Mouse (Mus musculus): ENCODE data around the gene Fbxl4.
"Not testable (repeated sequence)": the region's sequence is repeated elsewhere in the genome, so short reads cannot be mapped to it uniquely, and the experiment has no call there.

Gene Fbxl4

DNA sequence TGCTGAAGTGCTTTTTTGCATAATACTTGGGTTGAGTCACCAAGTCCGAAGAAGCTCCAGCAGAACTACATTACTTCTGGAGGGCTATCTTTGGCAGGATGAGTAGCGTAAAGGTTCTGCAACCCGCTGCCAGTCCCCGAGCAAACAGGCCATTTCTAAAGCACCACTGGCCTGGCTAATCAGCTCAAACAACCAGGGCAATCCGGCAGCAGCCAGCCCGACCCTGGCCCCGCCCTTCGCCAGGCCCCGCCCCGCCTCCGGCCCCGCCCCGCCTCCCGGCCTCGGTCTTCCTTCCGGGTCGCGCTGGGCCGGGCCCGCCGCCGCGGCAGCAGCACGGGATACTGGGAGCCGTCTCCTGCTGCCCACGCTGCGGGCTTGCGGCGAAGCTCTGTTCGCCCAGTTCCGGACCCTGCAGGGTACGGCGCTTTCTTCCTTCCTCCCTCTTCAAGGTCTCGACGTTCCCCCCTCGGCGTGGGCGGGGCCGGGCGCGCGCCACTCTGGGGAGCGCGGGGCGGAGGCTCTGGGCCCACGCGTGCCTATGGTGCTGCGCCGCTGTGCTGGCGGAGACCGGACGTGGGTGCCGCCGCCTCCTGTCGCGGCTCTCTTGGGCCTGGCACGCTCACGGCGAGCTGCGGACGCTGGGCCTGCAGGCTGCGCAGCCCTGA lies at the start of gene Fbxl4:
TSS of gene Fbxl4 (plus strand) at position 278 of the 665 bp plus-strand sequence.
- peak; percentile 83 for DNase-seq

DNA sequence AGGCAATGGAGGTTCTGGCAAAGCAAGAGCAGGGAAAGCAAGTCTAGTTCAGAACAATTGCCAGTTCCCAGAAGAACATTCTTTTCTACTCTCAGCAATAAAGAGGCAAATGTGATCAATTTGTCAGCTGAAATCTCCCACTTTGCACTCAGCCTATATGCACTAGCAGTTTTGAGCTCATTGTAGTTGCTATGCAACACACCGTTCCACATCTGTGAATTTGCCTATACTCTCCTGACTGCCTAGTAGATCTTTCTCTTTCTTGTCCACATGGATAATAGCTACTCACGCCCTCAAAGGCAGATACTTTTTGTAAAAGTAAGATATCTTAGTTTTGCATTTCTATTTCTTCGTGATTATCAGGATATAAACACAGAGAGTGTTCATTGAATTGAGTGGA lies 42.8 kb upstream of the Fbxl4 start:
- no peak for DNase-seq

DNA sequence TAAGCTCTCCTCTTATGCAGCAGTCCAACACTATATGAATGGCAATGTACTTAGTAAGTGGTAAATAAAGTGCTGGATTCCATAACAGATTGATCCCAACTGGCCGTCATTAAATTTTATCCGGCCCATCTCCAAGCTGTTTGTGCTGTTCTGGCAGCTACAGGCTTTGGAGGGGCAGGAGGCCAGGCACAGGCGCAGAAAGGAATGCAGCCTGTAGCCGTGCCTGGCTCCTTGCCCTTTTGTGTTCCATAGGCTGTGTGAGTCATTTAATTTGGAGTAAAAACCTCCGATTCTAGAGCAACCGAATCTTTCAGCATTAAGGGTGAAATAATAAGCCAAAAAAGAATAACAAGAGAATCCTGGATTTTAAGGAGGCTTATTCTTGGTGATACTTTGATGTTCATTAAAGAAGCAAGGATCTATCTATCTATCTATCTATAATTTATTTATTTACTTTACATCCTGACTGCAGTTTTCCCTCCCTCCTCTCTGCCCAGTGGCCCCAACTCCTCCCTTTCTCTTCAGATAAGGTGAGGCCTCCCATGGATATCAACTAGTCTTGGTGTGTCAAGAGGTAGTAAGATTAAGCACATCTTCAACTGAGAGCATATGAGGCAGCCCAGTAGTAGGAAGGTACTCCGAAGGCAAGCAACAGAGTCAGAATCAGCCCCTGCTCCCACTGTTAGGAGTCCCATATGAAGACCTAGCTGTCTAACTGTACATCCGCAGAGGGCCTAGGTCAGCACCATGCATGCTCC lies 14.3 kb upstream of the Fbxl4 start:
- no peak for DNase-seq

DNA sequence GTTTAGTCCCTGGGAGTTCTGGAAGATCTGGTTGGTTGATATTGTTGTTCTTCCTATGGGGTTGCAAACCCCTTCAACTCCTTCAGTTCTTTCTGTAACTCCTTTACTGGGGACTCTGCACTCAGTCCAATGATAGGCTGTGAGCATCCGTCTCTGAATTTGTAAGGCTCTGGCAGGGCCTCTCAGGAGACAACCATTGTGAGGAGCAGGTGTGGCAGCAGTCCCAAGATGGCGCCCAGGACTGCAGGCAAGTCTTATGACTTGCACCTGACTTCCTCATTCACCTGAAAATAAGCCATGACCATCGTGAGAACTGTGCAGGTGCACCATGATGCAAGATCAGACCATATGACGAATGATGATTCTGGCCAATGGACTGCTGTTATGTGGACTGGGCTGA lies 8.3 kb upstream of the Fbxl4 start:
- DNase-seq = not testable (repeated sequence)

DNA sequence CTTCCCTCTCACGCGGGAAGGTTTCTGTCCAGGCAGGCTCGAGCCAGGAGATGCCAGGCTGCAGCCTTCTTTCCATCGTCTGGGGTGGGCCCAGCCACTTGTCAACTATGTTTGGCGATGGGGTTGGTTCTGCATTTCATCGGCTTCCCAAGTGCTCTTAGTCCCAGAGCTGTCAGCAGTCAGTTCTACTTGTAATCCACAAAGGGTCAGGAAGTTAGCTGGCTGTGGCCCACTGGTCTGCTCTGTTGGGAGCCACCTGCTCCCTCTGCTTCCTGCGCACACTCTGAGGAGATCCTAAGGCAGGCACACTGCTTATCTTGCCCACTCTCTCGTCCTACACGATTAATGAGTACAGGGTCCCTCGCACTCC lies 573 bp downstream of the Fbxl4 start:
- DNase-seq = no peak

DNA sequence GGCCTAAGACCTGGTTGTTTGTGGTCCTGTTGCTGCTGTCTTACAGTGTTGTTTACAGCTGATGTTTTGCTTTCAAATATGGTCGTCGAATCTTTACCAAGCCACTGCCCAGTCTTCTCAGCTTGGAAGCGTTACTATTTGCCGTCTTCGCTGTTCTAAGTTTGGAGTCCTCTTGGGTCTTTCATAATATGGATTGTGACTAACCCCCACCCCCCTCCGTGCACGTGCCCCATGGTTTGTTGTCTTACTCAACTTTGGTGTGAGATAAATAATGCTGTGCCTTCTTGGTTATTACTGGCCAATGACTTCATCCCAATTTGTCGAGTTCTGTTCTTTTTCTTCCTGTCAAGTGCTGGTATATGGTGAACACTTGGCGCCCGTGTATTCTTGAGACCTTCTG lies 1.1 kb downstream of the Fbxl4 start:
- no peak for DNase-seq

DNA sequence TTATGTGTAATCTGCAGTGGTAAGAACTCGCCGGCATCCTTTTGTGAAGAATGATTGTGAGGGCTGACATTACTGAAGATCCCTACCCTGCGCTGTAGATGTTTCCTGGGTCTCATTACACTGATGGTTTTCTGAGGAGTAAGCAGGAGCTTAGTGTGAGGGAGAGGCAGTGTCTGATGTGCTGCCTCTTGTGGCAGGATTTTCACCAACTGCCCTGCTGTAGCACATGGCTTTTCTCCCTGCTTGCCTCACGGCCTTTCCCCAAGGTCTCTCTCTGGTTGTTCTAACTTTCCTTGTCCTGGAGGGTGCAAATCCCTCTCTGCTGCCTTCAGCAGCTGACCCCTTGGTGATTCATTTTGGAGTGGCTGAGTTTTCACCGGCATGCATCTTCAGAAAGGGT lies 10.0 kb downstream of the Fbxl4 start:
- no peak for DNase-seq

DNA sequence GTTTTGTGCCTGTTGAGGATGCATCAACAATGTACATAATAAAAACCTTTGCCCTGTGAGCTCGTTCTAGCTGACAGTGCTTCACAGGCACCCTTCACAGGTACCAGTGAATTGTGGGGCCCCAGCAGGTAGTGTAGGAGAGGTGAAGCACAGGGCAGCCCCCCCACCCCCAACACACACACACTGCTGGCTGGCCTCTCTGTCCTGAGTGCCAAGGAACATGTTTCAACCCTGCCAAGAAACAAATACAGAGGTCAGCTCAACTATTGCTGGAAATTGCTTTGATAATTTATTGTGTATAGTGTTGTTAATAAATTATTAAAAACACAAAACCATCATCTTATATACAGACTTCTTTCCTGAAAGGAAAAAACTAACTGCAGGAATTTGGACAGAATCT lies 21.2 kb downstream of the Fbxl4 start:
- DNase-seq = no peak

DNA sequence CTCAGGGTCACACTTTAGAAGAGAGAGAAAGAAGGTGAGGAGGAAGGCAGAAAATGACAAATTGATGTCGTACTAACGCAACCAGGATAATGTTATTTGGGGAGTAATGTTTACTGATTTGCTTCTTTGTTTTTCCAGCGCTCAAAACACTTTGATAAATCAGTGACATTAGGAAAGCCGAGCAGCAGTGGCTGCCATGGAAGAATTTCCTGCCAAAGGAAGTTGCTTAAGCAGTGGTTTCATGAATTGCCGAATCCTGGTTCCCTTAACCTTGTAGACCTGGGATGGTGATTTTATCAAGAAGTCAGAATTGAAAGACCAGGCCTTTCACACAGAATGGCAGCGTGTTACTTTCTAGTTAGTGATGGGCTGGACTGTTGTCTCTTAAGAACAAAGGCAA lies 23.3 kb downstream of the Fbxl4 start:
- no peak for DNase-seq

DNA sequence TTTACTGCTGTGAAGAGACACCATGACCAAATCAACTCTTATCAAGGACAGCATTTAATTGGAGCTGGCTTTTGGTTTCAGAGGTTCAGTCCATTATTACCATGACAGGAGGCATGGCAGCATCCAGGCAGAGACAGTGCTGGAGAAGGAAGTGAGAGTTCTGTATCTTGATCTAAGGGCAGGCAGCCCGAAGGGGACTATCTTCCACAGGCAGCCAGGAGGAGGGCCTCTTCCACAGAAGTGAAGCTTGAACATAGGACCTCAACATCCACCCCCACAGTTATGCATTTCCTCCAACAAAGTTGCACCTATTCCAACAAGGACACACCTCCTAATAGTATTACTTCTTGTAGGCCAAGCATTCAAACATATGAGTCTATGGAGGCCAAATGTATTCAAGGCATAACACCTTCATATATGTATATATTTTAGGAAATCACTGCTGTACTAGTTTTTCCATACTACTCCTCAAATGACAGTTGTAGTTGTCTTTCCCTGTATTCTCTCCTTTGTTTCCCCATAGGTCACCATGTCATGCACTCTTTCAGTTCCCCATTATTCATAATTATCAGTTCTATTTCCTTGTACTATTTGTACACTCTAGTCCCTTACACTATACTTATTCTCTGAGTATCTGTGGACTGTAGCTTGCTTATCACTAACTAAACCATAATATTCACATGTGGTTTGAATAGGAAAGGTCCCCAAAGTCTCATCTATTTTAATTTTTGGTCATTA lies 26.4 kb downstream of the Fbxl4 start:
- no peak for DNase-seq

DNA sequence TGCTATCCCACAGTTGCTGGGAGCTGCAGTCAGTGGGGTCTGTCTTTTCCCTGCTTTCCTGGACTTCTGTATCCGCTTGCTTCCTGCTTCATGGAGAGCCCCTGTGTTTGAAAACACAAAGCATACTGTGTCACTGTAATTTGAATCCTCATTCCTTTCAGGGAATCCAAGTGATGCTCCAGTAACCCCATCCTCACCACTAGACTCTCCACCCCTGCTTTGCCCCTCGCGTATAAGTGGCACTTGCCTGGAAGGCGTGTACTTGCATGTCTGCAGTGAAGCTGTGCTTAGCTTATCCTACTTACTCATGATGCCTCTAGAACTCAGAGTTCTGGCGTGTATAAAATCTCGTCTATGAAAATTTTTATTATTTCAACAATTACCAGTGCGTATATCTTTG lies 32.7 kb downstream of the Fbxl4 start:
- DNase-seq = no peak

DNA sequence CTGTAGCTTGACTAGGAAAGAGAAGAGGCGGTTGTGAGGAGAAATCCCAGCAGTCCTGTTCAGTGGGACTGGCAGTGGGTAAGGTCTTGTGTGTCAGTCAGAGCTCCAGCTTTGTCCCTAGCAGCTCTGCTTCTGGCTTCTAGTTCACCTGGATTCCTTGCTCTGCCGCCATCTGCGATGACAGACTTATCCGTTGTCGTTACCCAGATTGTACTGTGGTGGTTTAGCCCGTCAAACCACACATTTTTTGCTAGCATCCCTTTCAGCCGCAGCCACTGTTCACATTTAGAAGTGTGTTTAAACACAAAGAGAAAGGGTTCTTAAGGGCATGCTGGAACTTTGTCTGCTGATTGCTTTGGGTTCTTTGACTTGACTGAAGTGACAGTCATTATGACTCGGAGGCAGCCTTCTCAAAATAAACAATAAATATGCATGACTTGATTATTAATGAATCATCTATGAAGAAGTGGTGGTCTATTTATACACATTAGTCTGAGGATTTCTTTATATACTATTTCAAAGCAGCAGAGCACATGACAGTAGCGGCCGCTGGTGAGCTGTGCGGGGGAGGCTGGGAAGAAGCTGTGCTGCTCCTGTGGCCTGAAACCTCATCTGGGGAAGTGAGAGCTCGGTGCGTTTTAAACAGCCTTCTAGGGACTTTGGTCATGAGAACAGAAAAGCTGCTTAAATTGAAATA lies 35.6 kb downstream of the Fbxl4 start:
- no peak for DNase-seq

DNA sequence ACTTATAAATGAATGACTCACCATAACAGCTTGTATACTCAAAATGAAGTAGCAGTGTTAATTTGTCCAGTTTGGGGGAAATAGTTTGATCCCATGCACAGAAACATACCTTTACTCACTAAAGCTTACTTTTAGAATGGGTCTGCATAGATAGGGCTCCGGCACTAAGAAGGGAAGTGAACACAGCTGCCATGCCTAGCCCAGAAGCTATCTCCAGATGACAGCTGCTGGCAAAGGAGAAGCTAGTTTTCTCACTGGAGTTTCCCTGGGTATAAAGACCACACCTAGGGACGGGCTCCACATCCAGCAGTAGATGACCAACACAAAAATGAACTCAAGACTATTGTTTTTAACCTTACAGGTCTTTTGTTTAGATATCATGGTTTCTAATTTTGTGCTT lies 38.1 kb downstream of the Fbxl4 start:
- no peak for DNase-seq

DNA sequence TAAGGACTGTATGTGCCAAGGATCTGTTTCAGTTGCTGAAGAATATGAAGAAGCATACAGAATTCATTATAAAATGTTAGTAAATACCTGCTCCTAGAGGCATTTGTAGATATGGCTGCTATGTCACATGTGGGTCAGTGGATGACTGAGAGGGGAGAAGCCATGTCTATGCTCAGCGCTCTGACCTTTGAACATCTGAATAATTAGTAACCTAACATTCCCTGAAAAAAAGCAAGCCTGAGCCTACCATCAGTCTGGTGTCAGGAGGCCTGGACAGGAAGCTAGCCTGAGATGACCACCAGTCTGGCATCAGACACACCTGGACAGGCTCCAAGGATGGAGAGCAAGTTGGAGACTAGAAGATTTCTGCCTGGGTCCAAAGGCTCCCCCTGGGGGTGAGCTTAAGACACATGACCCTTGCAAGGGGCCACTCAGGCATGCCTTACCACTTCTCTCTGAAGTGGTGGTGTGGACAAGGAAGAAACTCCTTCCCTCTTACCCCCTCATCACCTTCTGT lies 39.2 kb downstream of the Fbxl4 start:
- DNase-seq = peak; percentile 79

DNA sequence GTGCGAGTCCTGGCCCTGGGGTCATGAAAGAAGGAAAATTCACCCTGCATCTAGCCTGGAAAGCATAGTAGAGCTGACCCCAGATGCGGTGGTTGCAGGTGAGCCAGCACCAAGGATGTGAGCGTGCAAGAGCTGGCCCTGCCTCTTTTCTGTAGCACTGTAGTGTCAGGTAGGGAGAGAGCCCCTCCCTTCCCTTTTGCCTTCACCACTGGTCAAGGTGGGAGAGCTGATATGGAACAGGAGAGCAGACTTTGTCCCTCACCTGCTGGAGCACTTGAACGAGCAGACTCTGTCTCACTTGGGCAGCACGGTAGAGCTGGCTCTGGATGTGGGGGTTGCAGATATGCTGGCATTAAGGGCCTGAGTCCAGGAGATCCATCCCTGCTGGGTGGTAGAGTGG lies 39.7 kb downstream of the Fbxl4 start:
- no peak for DNase-seq

DNA sequence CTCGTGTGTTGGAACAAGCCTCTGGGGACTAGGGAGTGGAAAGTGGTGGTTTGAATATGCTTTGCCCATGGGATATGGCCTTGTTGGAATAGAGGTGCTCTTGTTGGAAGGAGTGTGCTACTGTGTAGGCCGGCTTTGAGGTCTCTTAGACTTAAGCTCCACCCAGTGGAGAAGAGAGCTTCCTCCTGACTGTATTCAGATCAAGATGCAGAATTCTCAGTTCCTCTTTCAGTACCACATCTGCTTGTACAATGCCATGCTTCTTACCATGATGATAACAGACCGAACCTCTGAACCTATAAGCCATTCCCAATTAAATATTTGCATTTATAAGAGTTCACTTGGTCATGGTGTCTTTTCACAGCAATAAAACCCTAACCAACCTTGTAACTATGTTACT lies 44.7 kb downstream of the Fbxl4 start:
- no peak for DNase-seq

DNA sequence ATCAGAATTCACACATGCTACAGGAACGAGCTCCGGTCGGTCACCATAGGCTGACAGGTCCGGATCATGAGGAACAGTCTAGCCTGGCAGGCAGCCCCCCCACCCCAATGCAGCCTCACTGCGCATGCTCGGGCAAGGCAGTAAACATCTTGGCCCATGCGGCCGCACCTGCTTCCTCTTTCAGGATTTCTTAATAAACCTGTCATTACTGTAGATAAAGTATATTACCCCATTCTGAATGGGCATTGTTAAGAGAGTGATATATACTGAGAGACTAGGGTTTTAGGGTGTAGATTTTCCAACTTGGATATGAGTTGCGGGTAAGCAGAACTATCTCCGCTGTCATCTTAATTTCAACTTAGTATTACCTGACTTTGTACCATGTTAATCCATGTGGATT lies 45.6 kb downstream of the Fbxl4 start:
- DNase-seq = no peak

DNA sequence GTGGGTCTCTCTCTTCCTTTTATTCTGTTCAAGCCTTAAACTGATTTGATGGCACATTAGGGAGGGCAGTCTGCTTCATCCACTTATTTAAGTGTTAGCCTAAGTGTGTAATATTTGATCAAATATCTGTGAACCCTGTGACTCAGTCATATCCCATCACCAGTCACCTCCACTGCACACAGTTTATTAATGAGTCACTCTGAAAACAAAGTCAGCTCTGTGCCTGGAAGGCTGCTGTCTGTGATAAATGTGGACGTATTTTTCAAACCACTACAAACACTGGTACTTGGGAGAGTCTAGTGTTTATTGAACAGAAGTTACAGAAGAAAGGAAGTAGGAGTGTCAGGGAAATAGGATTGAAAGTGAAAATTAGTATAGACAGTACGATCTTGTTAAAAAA lies 63.3 kb downstream of the Fbxl4 start:
- no peak for DNase-seq

DNA sequence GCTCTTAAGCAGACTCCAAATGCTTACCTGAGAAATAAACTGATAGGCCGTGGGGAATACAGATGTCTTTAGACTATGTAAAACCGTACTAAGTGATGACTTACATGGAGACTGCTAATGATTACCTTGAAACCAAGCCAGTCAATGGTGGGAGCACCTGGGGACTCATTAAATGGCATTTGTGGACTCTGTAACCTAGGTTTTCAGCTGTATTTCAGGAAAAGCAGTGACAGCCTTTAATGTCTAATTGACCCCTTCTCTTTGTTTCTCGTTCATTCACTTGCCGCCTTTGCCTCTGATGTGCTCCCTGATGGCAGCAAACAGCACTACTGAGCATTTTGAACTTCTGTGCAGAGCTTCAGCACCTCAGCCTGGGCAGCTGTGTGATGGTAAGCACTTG lies 65.1 kb downstream of the Fbxl4 start:
- DNase-seq = no peak

DNA sequence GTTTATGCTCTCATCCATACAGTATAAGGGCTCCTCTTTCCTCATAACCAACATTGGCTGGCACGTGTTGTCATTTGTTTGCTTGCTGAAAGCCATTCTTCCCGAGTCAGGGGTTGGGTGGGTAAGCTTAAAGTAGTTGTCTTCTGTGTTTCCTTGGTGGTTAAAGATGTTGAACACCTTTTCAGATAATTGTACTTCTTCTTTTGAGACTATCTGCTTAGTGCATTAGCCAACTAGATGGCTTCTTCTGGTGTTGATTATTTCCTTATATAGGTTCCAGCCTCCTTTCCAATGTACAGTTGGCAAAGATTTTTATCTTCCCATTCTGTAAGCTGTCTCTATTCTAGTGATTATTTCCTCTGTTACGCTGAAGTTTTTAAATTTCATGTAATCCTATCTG lies 70.8 kb downstream of the Fbxl4 start:
- DNase-seq = no peak

DNA sequence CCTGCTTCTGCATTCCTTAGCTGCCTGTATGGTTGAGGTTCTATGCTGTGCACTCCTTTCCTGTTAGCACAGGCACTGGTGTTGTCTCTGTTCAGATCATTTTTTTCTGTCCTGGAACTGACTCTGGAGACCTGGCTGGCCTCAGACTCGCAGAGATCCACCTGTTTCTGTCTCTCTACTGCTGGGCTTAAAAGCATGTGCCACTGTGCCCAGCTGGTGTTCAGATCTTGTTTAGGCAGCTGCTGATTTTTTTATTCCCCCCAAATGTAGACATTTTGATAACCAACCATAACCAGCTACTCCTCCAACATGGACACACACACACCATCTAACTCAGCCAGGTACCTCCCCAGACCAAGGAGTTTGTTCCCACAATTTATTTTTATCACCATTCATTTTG lies 112.2 kb downstream of the Fbxl4 start:
- DNase-seq = no peak

DNA sequence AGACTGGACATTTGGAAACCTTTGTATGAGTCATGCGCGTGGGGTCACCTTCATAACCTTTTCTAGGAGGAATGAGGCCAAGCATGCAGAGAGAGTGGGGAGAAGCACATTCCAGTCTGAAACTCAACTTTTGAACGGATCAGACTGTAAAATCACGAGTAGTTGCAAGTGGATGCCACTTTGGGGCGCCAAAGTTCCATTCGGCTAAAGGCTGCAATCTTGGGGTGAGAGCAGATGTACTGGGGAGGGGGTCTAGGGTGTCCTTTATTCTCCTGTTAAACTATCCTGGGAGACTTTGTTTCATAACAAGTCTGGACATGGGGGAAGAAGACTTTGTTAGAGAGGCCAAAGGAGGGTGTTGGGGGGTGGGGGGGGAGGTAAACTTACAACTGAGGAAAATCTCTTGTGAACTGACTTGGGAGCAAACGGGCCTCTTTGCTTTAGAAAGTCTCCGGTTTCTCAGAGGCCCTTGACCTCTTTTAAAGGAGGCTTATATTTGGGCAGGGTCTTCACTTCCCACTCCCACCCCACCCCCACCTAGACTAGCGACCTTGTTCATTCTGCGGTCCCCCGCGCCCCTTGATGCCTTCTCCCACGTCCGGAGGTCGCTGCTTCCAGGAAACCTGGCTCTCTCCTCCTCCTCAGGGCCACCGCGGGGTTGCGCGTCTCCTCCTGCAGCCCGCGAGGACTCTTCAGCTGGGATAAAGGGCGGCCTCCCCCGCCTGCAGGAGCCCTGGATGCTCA lies 119.8 kb downstream of the Fbxl4 start:
- no peak for DNase-seq
